Mouse (Mus musculus) CD4-positive, CD25-positive, alpha-beta regulatory T cell, adult 4 months (primary cell): Measurements from ENCODE around the gene Egln3. TPM values are rescaled to one million over a fixed set of nuclear protein-coding genes. Genes with fewer than 3 reads are reported as not detected.

Source experiments
- ATAC-seq: one replicate; pipeline ENCODE4 v1.8.0; 2017
- polyA plus RNA-seq, 2 experiments: library from polyadenylated mRNA; unstranded; fragments of 100-300 nt; shearing (Covaris generic); gene quantifications; one replicate each; pipeline ENCODE4 v1.2.1; 2017

The Egln3 gene
- polyA plus RNA-seq, 2 experiments from 2014 or later = 1.7 TPM

DNA sequence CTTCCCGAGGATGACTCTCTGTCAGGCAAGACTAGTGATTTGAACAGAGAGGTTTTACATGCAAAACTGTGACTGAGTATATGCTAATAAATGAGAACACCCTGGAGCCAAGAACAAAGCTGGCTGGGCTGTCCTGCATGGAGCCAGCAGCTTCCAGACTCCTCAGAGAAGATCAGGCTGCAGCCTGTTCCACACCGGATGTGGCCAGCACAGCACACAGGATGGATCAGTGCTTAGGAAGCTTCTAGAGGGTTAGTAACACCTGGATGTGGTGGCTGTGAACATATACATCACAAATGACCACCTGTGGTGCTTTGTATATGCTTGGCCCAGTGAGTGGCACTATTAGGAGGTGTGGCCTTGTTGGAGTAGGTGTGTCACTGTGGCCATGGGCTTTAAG, 43.4 kb downstream of the Egln3 start:
- no peak for ATAC-seq

GRCm38 (mm10) chr12:54154771-54155170, 48.9 kb downstream of the Egln3 start:
- ATAC-seq = no peak

DNA sequence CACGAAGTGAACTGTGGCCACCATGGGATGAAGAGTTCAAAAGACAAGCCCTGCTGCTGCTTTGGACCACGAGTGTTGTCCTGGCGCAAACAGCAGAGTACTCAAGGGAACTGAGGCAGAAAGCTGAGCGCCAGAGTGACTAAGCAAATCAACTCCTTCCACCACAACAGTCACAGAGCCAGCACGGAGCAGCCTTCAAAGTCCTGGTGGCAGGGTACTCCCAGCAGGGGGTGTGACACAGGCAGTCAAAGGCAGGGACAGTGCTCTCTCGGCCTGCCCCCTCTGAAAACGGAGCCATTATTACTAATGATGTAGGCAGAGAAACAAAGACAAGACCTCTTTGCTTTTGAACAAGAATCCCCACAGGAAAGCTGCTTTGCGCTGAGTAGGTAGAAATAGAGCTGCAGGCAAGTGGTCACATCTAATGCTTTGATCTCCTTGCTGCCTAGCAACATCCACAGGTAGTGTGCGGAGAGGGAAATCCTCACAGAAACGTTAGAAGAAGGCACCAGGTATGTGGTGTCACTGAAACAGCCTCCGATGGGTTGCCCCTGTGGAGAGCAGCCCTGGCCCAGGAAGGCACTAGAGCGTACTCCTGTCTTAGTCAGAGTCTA, 56.6 kb downstream of the Egln3 start:
- ATAC-seq = no peak
